Mouse (Mus musculus) midbrain, postnatal 0 days (tissue): ENCODE data around the gene Hmgcr. TPM values are rescaled to one million over a fixed set of nuclear protein-coding genes. Genes with fewer than 3 reads are reported as not detected.

Source experiments
- ATAC-seq: fragments of 200-750 bp; cut with Nextera tagmentation; 2 replicates; pipeline ENCODE4 v1.8.0; 2017; ENCODE audit warnings: moderate number of reproducible peaks, mild to moderate bottlenecking, moderate TSS enrichment, moderate library complexity; ENCODE audit not compliant: low FRiP score
- DNase-seq: peaks from one replicate; pipeline ENCODE4 v3.0.0-alpha.2; 2015; ENCODE audit warnings: low spot score
- H3K27ac ChIP-seq: fragments of 300-500 bp; sonication (generic); 2 replicates; pipeline ENCODE4 v1.5.1; 2014; ENCODE audit warnings: low read depth, mild to moderate bottlenecking, low read length, mixed read lengths
- H3K27me3 ChIP-seq: fragments of 300-500 bp; sonication (generic); 2 replicates; pipeline ENCODE4 v1.6.1; 2014; ENCODE audit warnings: low read length, control low read depth, mixed read lengths; ENCODE audit not compliant: insufficient read depth
- H3K36me3 ChIP-seq: fragments of 300-500 bp; sonication (generic); 2 replicates; pipeline ENCODE4 v1.6.1; 2014; ENCODE audit warnings: low read length, control low read depth, mixed read lengths; ENCODE audit not compliant: insufficient read depth
- H3K4me1 ChIP-seq: fragments of 300-500 bp; sonication (generic); 2 replicates; pipeline ENCODE4 v1.6.1; 2014; ENCODE audit warnings: mild to moderate bottlenecking, control low read depth, antibody characterized with exemption, low read length, mixed read lengths; ENCODE audit not compliant: insufficient read depth
- H3K4me2 ChIP-seq: fragments of 300-500 bp; sonication (generic); 2 replicates; pipeline ENCODE4 v1.6.1; 2014; ENCODE audit warnings: low read depth, mild to moderate bottlenecking, low read length, mixed read lengths; ENCODE audit not compliant: poor library complexity, severe bottlenecking
- H3K4me3 ChIP-seq: fragments of 300-500 bp; sonication (generic); 2 replicates; pipeline ENCODE4 v1.5.1; 2014; ENCODE audit warnings: low read depth, mild to moderate bottlenecking, low read length, moderate library complexity
- H3K9ac ChIP-seq: fragments of 300-500 bp; sonication (generic); replicated peaks from 2 replicates; pipeline ENCODE4 v1.6.1; 2014; ENCODE audit warnings: mild to moderate bottlenecking, low read length, moderate library complexity, mixed read lengths; ENCODE audit not compliant: poor library complexity, severe bottlenecking
- H3K9me3 ChIP-seq: fragments of 300-500 bp; sonication (generic); 2 replicates; pipeline ENCODE4 v1.6.1; 2016; ENCODE audit warnings: low read length, control low read depth
- CTCF ChIP-seq: IDR thresholded peaks from 2 replicates; pipeline ENCODE4 v1.5.1; 2016; ENCODE audit warnings: antibody characterized with exemption, mild to moderate bottlenecking
- WGBS: fragments of 180-500 bp; shearing (Covaris S2); extraction: QIAGEN DNeasy Blood & Tissue Kit; methylation state at CpG from one replicate; pipeline ENCODE4 v1.1.7; 2014; 5-methylcytosine and 5-hydroxymethylcytosine counted together
- polyA plus RNA-seq: library from polyadenylated mRNA; unstranded; fragments of >200 nt; fragmentation: Nextera tagmentation; extraction: Ambion mirVana; gene quantifications from 2 replicates; pipeline ENCODE4 v1.2.1, GENCODE M21; 2015
- total RNA-seq: library from RNA; depleted of rRNA; stranded (reverse); fragments of >200 nt; gene quantifications from 2 replicates; pipeline ENCODE4 v1.2.3, GENCODE M21; 2014; rRNA removed

The Hmgcr gene
- total and polyA plus RNA-seq, 2 experiments from 2014 or later = 152 to 201 TPM

- Histone ChIP-seq H3K9me3 (no peaks in the 10 kb centered on the region), H3K9ac (no peak overlapping the region), H3K4me2 (no peak overlapping the region), H3K27me3 (no peaks in the 10 kb centered on the region), H3K36me3 (peaks cover 15% of the 10 kb centered on the region), H3K27ac (no peak overlapping the region), H3K4me3 (no peak overlapping the region), H3K4me1 (no peaks in the 10 kb centered on the region)
- 95% methylated on average over 4 of the region's 4 CpGs for WGBS
- DNase-seq (no peak), ATAC-seq (no peak)
- TF ChIP-seq CTCF = no peak
These were observed 40.3 kb downstream of the Hmgcr start for GRCm38 (mm10) chr13:96630396-96630795.

GRCm38 (mm10) chr13:96620891-96621290 is 49.8 kb downstream of the Hmgcr start:
- Histone ChIP-seq H3K4me3 (no peak overlapping the region), H3K27me3 (no peaks in the 10 kb centered on the region), H3K4me2 (no peak overlapping the region), H3K9me3 (no peaks in the 10 kb centered on the region), H3K27ac (no peak overlapping the region), H3K36me3 (peaks cover 9% of the 10 kb centered on the region; the same call in 1 of the 2 replicates), H3K9ac (no peak overlapping the region), H3K4me1 (no peaks in the 10 kb centered on the region)
- WGBS = 83% methylated on average over 1 of the region's 1 CpGs
- TF ChIP-seq CTCF = no peak
- ATAC-seq (no peak), DNase-seq (no peak)

GRCm38 (mm10) chr13:96614615-96615014 is 56.1 kb downstream of the Hmgcr start:
- TF ChIP-seq CTCF = no peak
- no peak overlapping the region for H3K4me3 ChIP-seq
- peaks cover 7% of the 10 kb centered on the region; the same call in 1 of the 2 replicates for H3K36me3 ChIP-seq
- no peak for ATAC-seq
- H3K27me3 ChIP-seq = no peaks in the 10 kb centered on the region
- DNase-seq = no peak
- WGBS = 96% methylated on average over 3 of the region's 3 CpGs
- H3K9ac ChIP-seq = no peak overlapping the region
- H3K4me2 ChIP-seq = no peak overlapping the region
- H3K9me3 ChIP-seq = no peaks in the 10 kb centered on the region
- no peaks in the 10 kb centered on the region for H3K4me1 ChIP-seq
- H3K27ac ChIP-seq = no peak overlapping the region

GRCm38 (mm10) chr13:96604242-96604641 is 66.5 kb downstream of the Hmgcr start:
- 94% methylated on average over 2 of the region's 2 CpGs for WGBS
- no peaks in the 10 kb centered on the region for H3K27me3 ChIP-seq
- H3K4me2 ChIP-seq = no peak overlapping the region
- ATAC-seq = no peak
- H3K9ac ChIP-seq = no peak overlapping the region
- no peaks in the 10 kb centered on the region for H3K9me3 ChIP-seq
- no peak overlapping the region for H3K4me3 ChIP-seq
- H3K4me1 ChIP-seq = no peaks in the 10 kb centered on the region
- no peak overlapping the region for H3K27ac ChIP-seq
- H3K36me3 ChIP-seq = peaks cover 6% of the 10 kb centered on the region
- DNase-seq = no peak
- no peak for TF ChIP-seq CTCF

- 88% methylated on average over 9 of the region's 9 CpGs for WGBS
- no peak for ATAC-seq
These were observed 71.6 kb downstream of the Hmgcr start for GRCm38 (mm10) chr13:96599182-96599581.

More at GRCm38 (mm10) chr13:96599182-96599581, 71.6 kb downstream of the Hmgcr start:
- H3K36me3 ChIP-seq = peaks cover 2% of the 10 kb centered on the region; the same call in 1 of the 2 replicates
- TF ChIP-seq CTCF = no peak
- no peak overlapping the region for H3K4me2 ChIP-seq
- no peaks in the 10 kb centered on the region for H3K9me3 ChIP-seq
- no peaks in the 10 kb centered on the region for H3K27me3 ChIP-seq
- no peak overlapping the region for H3K4me3 ChIP-seq
- DNase-seq = no peak
- H3K4me1 ChIP-seq = no peaks in the 10 kb centered on the region
- H3K27ac ChIP-seq = no peak overlapping the region
- H3K9ac ChIP-seq = no peak overlapping the region

Other genes with a start within 250 kb of the Hmgcr start
- gene Ankdd1b, start 199.7 kb downstream of the Hmgcr start, total RNA-seq = 0.22 TPM in 1 of 2 replicates, not detected in the other
- not detected in 2 replicates for gene Ankdd1b, start 199.7 kb downstream of the Hmgcr start, polyA plus RNA-seq
- gene Gm17622, start 180.2 kb downstream of the Hmgcr start, total RNA-seq = not detected in 2 replicates
- gene Gm17622, start 180.2 kb downstream of the Hmgcr start, polyA plus RNA-seq = not detected in 2 replicates
- gene Polk, start 128.4 kb downstream of the Hmgcr start, total RNA-seq = 6.2 and 8.2 TPM in 2 replicates
- gene Polk, start 128.4 kb downstream of the Hmgcr start, polyA plus RNA-seq = 4.7 and 5.3 TPM in 2 replicates
- 43.4 and 49.1 TPM in 2 replicates for gene Col4a3bp, start 128.3 kb downstream of the Hmgcr start, total RNA-seq
- gene Col4a3bp, start 128.3 kb downstream of the Hmgcr start, polyA plus RNA-seq = 6.3 and 9.6 TPM in 2 replicates
- 0.05 and 0.09 TPM in 2 replicates for gene Ankrd31, start 77.3 kb upstream of the Hmgcr start, total RNA-seq
- 0.14 and 0.16 TPM in 2 replicates for gene Ankrd31, start 77.3 kb upstream of the Hmgcr start, polyA plus RNA-seq